ENCODE assay signal across 24 mouse cellular contexts in the genomic region with DNA sequence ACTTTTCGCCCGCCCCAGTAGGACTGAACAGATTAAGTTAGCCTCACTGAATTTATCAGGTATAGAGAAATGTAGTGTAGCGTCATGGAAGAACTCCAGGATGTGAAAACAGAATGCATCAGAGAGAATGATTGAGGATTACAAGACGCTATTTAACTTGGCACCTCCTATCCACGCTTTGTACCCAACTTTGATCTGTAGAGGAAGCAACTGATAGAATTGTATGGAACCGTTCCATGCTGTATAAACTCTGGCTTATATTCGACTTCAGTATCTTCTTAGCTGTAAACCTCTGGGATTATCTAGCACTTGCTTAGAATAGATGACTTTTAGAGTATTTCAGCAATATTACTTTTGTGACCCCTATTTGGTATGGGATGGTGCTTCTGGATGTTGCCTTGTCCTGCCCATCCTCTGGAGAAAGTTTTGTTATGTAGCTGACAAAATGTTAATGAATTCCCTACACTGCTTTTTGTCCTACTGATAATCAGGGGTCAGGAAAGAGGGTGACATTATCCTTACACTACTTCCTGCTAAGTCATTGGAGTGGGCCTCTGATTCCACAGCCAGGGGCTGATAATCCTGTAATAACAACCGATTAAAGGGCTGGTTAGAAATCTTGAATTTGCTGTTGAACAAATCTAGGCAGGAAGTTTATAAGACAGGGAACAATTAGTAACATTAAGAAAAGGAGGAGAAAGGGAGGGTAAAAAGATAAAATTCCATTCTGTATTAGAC. TPM values are rescaled to one million over a fixed set of nuclear protein-coding genes. Genes with fewer than 3 reads are reported as not detected.
DNase-seq lines count a peak whose midpoint lies in the region; ATAC-seq and TF ChIP-seq lines count a peak whose summit lies in the region.
"Had no signal": no experiment of that assay in that cellular context is flagged by ENCODE, and none has a peak within 500 bp of the region (broad histone marks: within the 10 kb centered on the region; RNA-seq: fewer than 3 reads in every experiment).

No protein-coding gene starts in this region.

- no peak for TF ChIP-seq CTCF in heart, adult 2 months (IDR thresholded peaks at IDR 0.05)

- no peaks in the 10 kb centered on the region for H3K9me3 ChIP-seq in heart, embryonic 11.5 days (replicated peaks; ENCODE audit: control insufficient read depth, low read length)
- H3K9me3 ChIP-seq in heart, embryonic 13.5 days = no peaks in the 10 kb centered on the region
- no peaks in the 10 kb centered on the region for H3K9me3 ChIP-seq in heart, embryonic 16.5 days (replicated peaks; ENCODE audit: control insufficient read depth, low read length)
- H3K9me3 ChIP-seq: embryonic facial prominence, embryonic 10.5 days; embryonic facial prominence, embryonic 12.5 days; forebrain, embryonic 13.5 days; forebrain, embryonic 15.5 days; G1E had no signal

- no peaks in the 10 kb centered on the region for H3K79me2 ChIP-seq in heart, adult 2 months (replicated peaks; ENCODE audit: control insufficient read depth, insufficient read depth, low read length)

- intact Hi-C loops in heart, adult 2 months (cut with DNase I) = no loop called here

- no peaks in the 10 kb centered on the region for H3K36me3 ChIP-seq in heart, embryonic 11.5 days (ENCODE audit: control insufficient read depth, insufficient read depth, low read length)
- no peaks in the 10 kb centered on the region for H3K36me3 ChIP-seq in heart, embryonic 13.5 days
- H3K36me3 ChIP-seq in heart, adult 2 months (ENCODE audit: control insufficient read depth, insufficient read depth, low read length) = no peaks in the 10 kb centered on the region
- no peaks in the 10 kb centered on the region for H3K36me3 ChIP-seq in heart, embryonic 16.5 days (ENCODE audit: control insufficient read depth, insufficient read depth)
- H3K36me3 ChIP-seq: embryonic facial prominence, embryonic 10.5 days; embryonic facial prominence, embryonic 12.5 days; forebrain, embryonic 15.5 days; G1E had no signal

- no peaks in the 10 kb centered on the region for H3K27me3 ChIP-seq in heart, embryonic 11.5 days (ENCODE audit: control insufficient read depth, insufficient read depth, low read length)
- H3K27me3 ChIP-seq in heart, embryonic 13.5 days (replicated peaks) = no peaks in the 10 kb centered on the region
- no peaks in the 10 kb centered on the region for H3K27me3 ChIP-seq in heart, adult 2 months (ENCODE audit: control insufficient read depth, insufficient read depth, low read length)
- H3K27me3 ChIP-seq in heart, embryonic 16.5 days (ENCODE audit: control insufficient read depth, insufficient read depth, low read length) = no peaks in the 10 kb centered on the region
- H3K27me3 ChIP-seq: CH12.LX; embryonic facial prominence, embryonic 12.5 days; forebrain, embryonic 13.5 days; forebrain, embryonic 15.5 days had no signal

- 67% methylated on average over 8 of the region's 8 CpGs for WGBS in heart, embryonic 11.5 days (ENCODE audit: insufficient replicate concordance)
- 52% methylated on average over 8 of the region's 8 CpGs for WGBS in heart, embryonic 13.5 days
- 61% methylated on average over 8 of the region's 8 CpGs for WGBS in heart, adult 2 months
- WGBS in heart, embryonic 16.5 days = 62% methylated on average over 8 of the region's 8 CpGs

- no peak overlapping the region for H3K4me2 ChIP-seq in heart, embryonic 11.5 days
- no peak overlapping the region for H3K4me2 ChIP-seq in heart, embryonic 13.5 days
- no peak overlapping the region for H3K4me2 ChIP-seq in heart, embryonic 16.5 days (ENCODE audit: low read depth, low read length)
- H3K4me2 ChIP-seq: embryonic facial prominence, embryonic 12.5 days; forebrain, embryonic 13.5 days; forebrain, embryonic 15.5 days had no signal

- H3K4me1 ChIP-seq in heart, embryonic 11.5 days (ENCODE audit: control insufficient read depth, insufficient read depth, low read length) = no peaks in the 10 kb centered on the region
- peaks cover 3% of the 10 kb centered on the region; the same call in 1 of the 2 replicates for H3K4me1 ChIP-seq in heart, embryonic 13.5 days
- H3K4me1 ChIP-seq in heart, adult 2 months (ENCODE audit: control insufficient read depth, insufficient read depth, low read length) = no peaks in the 10 kb centered on the region
- peaks cover 4% of the 10 kb centered on the region for H3K4me1 ChIP-seq in heart, embryonic 16.5 days (ENCODE audit: control insufficient read depth, insufficient read depth, low read length)
- H3K4me1 ChIP-seq: embryonic facial prominence, embryonic 10.5 days; forebrain, embryonic 13.5 days; forebrain, embryonic 15.5 days had no signal

- no peak for DNase-seq in heart, postnatal 4 days
- no peak for DNase-seq in heart, adult 2 months
- DNase-seq in heart, adult 11 months = no peak
- DNase-seq: adrenal gland, adult 8-10 months; adrenal gland, postnatal 14 days; adrenal gland, postnatal 36 days; B cell, adult 2 months; cerebellum, adult 11-12 months; cerebellum, adult 2 months; cerebellum, adult 9-10 months; cerebellum, postnatal 10 days; cerebellum, postnatal 25 days had no signal

- H3K27ac ChIP-seq in heart, embryonic 11.5 days (ENCODE audit: low read depth, low read length) = no peak overlapping the region
- 0 out of 2 replicates have a peak overlapping the region, but pooled peaks have one; percentile 12 for H3K27ac ChIP-seq in heart, embryonic 13.5 days (replicated peaks)
- no peak overlapping the region for H3K27ac ChIP-seq in heart, adult 2 months
- H3K27ac ChIP-seq in heart, embryonic 16.5 days (ENCODE audit: low read length) = no peak overlapping the region
- H3K27ac ChIP-seq: embryonic facial prominence, embryonic 10.5 days; embryonic facial prominence, embryonic 12.5 days; forebrain, embryonic 13.5 days; forebrain, embryonic 15.5 days had no signal

- H3K4me3 ChIP-seq in heart, embryonic 11.5 days (ENCODE audit: low read depth, low read length) = no peak overlapping the region
- no peak overlapping the region for H3K4me3 ChIP-seq in heart, embryonic 13.5 days
- H3K4me3 ChIP-seq in heart, adult 2 months = no peak overlapping the region
- no peak overlapping the region for H3K4me3 ChIP-seq in heart, embryonic 16.5 days (ENCODE audit: low read length)
- H3K4me3 ChIP-seq: embryonic facial prominence, embryonic 10.5 days; embryonic facial prominence, embryonic 12.5 days; forebrain, embryonic 13.5 days; forebrain, embryonic 15.5 days had no signal

- TF ChIP-seq POLR2A in heart, adult 2 months (IDR thresholded peaks at IDR 0.05; ENCODE audit: insufficient read depth, low read depth, low read length) = no peak

- TF ChIP-seq EP300 in heart, adult 2 months (IDR thresholded peaks at IDR 0.05; ENCODE audit: insufficient read depth, low read depth, low read length) = no peak

- no peak overlapping the region for H3K9ac ChIP-seq in heart, embryonic 11.5 days (ENCODE audit: low read depth, low read length)
- H3K9ac ChIP-seq in heart, embryonic 13.5 days = no peak overlapping the region
- H3K9ac ChIP-seq in heart, adult 2 months (ENCODE audit: low read depth, low read length) = no peak overlapping the region
- no peak overlapping the region for H3K9ac ChIP-seq in heart, embryonic 16.5 days (ENCODE audit: low read length)
- H3K9ac ChIP-seq: embryonic facial prominence, embryonic 12.5 days; forebrain, embryonic 13.5 days; forebrain, embryonic 15.5 days had no signal

- ATAC-seq in heart, embryonic 11.5 days (replicated peaks; ENCODE audit: insufficient number of reproducible peaks, low FRiP score, low TSS enrichment) = 0 out of 2 replicates have a peak, but pooled peaks have one; percentile 10
- ATAC-seq in heart, embryonic 13.5 days (ENCODE audit: extremely low read depth, insufficient number of reproducible peaks, low FRiP score, low TSS enrichment) = no peak
- peak; percentile 58 for ATAC-seq in heart, embryonic 16.5 days (replicated peaks; ENCODE audit: extremely low read depth, insufficient read depth, low FRiP score)
- ATAC-seq: activated CD4-positive, CD25-positive, alpha-beta regulatory T cell, adult 4 months; CD4-positive, CD25-positive, alpha-beta regulatory T cell, adult 4 months; forebrain, embryonic 13.5 days; forebrain, embryonic 15.5 days; Patski had no signal

RNA-seq across cellular contexts. Expression of a gene that starts 12.8 kb away (rescaled TPM):
- polyA plus RNA-seq in heart, embryonic 11.5 days (2014; fragmentation: Nextera tagmentation; extraction: Ambion mirVana) = 5.9 and 6.8 TPM in 2 replicates
- 10 to 100 TPM; 12.7 to 14.3 TPM for total RNA-seq in heart, postnatal 4 days (2021)
- polyA plus RNA-seq in heart, embryonic 13.5 days (2015; fragmentation: Nextera tagmentation; extraction: Ambion mirVana) = 3.9 and 4.0 TPM in 2 replicates
- 10 to 100 TPM; 10.8 to 12.9 TPM for total RNA-seq in heart, adult 2 months (2021)
- 5.5 TPM in 2 replicates for polyA plus RNA-seq in heart, adult 2 months (2012; rRNA removed)
- polyA plus RNA-seq in heart, embryonic 16.5 days (2015; fragmentation: Nextera tagmentation; extraction: Ambion mirVana) = 3.8 TPM in 2 replicates
- total RNA-seq: CH12.LX had no signal
- polyA plus RNA-seq: G1E had no signal
